11 mouse cellular contexts compared by ENCODE assay signal in the genomic region with DNA sequence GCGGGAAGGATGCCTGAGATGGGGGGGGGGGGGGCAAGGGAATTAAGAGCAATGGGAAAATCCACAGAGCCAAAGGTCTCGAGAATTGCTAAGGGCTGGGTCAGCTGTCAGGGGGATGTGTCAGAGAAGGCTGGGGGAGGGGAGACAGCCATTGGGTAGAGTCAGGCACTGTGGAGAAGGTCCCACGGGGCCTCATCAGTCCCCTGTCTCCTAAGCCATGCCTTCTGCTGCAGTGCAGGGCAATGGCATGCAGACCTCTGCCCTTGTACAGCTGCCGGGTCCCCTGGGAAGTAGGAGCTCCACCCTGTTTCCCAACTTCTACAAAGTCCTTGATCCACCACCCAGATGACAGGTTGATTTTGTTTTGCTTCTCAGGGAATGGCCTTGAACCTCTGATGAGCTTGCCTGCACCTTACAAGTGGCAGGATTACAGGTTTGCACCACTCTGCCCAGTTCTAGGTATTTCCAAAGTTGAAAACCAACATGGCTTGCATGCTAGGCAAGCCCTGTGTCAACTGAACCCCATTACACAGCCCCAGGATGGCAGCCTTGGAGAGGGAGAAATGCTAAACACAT.
DNase-seq lines count a peak whose midpoint lies in the region; ATAC-seq and TF ChIP-seq lines count a peak whose summit lies in the region.
"Had no signal": no experiment of that assay in that cellular context is flagged by ENCODE, and none has a peak within 500 bp of the region (broad histone marks: within the 10 kb centered on the region; RNA-seq: fewer than 3 reads in every experiment).

No protein-coding gene starts in this region.

- H3K27me3 ChIP-seq in forebrain, embryonic 10.5 days (ENCODE audit: poor library complexity, severe bottlenecking) = no peaks in the 10 kb centered on the region
- no peaks in the 10 kb centered on the region for H3K27me3 ChIP-seq in forebrain, embryonic 16.5 days (replicated peaks; ENCODE audit: control insufficient read depth, insufficient read depth, low read length)
- H3K27me3 ChIP-seq in heart, embryonic 15.5 days = no peaks in the 10 kb centered on the region
- no peaks in the 10 kb centered on the region for H3K27me3 ChIP-seq in liver, postnatal 0 days (ENCODE audit: insufficient read depth, low read length)
- H3K27me3 ChIP-seq: embryonic facial prominence, embryonic 12.5 days; Patski had no signal

- no peak overlapping the region for H3K4me3 ChIP-seq in forebrain, embryonic 10.5 days
- H3K4me3 ChIP-seq in forebrain, embryonic 16.5 days (replicated peaks; ENCODE audit: low read length) = no peak overlapping the region
- no peak overlapping the region for H3K4me3 ChIP-seq in left cerebral cortex, adult 2 months
- H3K4me3 ChIP-seq in heart, embryonic 15.5 days = no peak overlapping the region
- H3K4me3 ChIP-seq in liver, postnatal 0 days (ENCODE audit: low read depth, low read length) = no peak overlapping the region
- H3K4me3 ChIP-seq: embryonic facial prominence, embryonic 12.5 days had no signal

- 55% methylated on average over 4 of the region's 4 CpGs for WGBS in forebrain, embryonic 10.5 days
- 66% methylated on average over 4 of the region's 4 CpGs for WGBS in forebrain, embryonic 16.5 days
- WGBS in heart, embryonic 15.5 days = 39% methylated on average over 4 of the region's 4 CpGs
- WGBS in liver, postnatal 0 days (ENCODE audit: insufficient replicate concordance) = 17% methylated on average over 4 of the region's 4 CpGs

- TF ChIP-seq EP300 in liver, postnatal 0 days (IDR thresholded peaks at IDR 0.05; ENCODE audit: low read depth) = no peak

- DNase-seq in forebrain, embryonic 10.5 days (ENCODE audit: extremely low spot score, low spot score) = no peak
- no peak for DNase-seq in left cerebral cortex, adult 2 months (ENCODE audit: extremely low spot score in 1 of 2, low spot score in 2 of 2)
- DNase-seq in left cerebral cortex, postnatal 4 days = no peak
- DNase-seq in liver, postnatal 0 days = no peak
- no peak for DNase-seq in urinary bladder, adult 18-20 months (ENCODE audit: low spot score in 2 of 2)
- DNase-seq in cerebellum, postnatal 36 days = no peak
- DNase-seq: gastrocnemius, postnatal 36 days had no signal

- H3K4me1 ChIP-seq in forebrain, embryonic 10.5 days = peaks cover 66% of the 10 kb centered on the region
- H3K4me1 ChIP-seq in forebrain, embryonic 16.5 days (replicated peaks; ENCODE audit: control insufficient read depth, insufficient read depth, low read length) = peaks cover 10% of the 10 kb centered on the region
- H3K4me1 ChIP-seq in heart, embryonic 15.5 days (replicated peaks) = peaks cover 98% of the 10 kb centered on the region
- H3K4me1 ChIP-seq in liver, postnatal 0 days (ENCODE audit: insufficient read depth) = peaks cover 25% of the 10 kb centered on the region

- ATAC-seq in forebrain, embryonic 16.5 days = no peak
- ATAC-seq in heart, embryonic 15.5 days (replicated peaks; ENCODE audit: insufficient number of reproducible peaks, insufficient read depth, low FRiP score, low read depth) = no peak
- no peak; the same call in 1 of the 2 replicates for ATAC-seq in liver, postnatal 0 days
- ATAC-seq: Patski had no signal

- no peak for TF ChIP-seq CTCF in left cerebral cortex, adult 2 months (IDR thresholded peaks at IDR 0.05)
- TF ChIP-seq CTCF in liver, postnatal 0 days (IDR thresholded peaks at IDR 0.05; ENCODE audit: low read depth) = no peak

- no peaks in the 10 kb centered on the region for H3K36me3 ChIP-seq in forebrain, embryonic 10.5 days (replicated peaks)
- H3K36me3 ChIP-seq in forebrain, embryonic 16.5 days (ENCODE audit: control insufficient read depth, insufficient read depth) = no peaks in the 10 kb centered on the region
- no peaks in the 10 kb centered on the region for H3K36me3 ChIP-seq in heart, embryonic 15.5 days
- no peaks in the 10 kb centered on the region for H3K36me3 ChIP-seq in liver, postnatal 0 days (replicated peaks; ENCODE audit: insufficient read depth, low read length)
- H3K36me3 ChIP-seq: embryonic facial prominence, embryonic 12.5 days had no signal

- peak overlapping the region; percentile 54; the same call in 1 of the 2 replicates for H3K27ac ChIP-seq in forebrain, embryonic 10.5 days
- no peak overlapping the region for H3K27ac ChIP-seq in forebrain, embryonic 16.5 days (ENCODE audit: low read length)
- H3K27ac ChIP-seq in left cerebral cortex, adult 2 months = 0 out of 2 replicates have a peak overlapping the region, but pooled peaks have one; percentile 15
- H3K27ac ChIP-seq in heart, embryonic 15.5 days = peak overlapping the region; percentile 93
- H3K27ac ChIP-seq in liver, postnatal 0 days (ENCODE audit: low read depth) = peak overlapping the region; percentile 39

- H3K4me2 ChIP-seq in forebrain, embryonic 16.5 days (ENCODE audit: low read length) = no peak overlapping the region
- H3K4me2 ChIP-seq in heart, embryonic 15.5 days = 0 out of 2 replicates have a peak overlapping the region, but pooled peaks have one; percentile 14
- H3K4me2 ChIP-seq in liver, postnatal 0 days (ENCODE audit: low read depth, low read length) = no peak overlapping the region
- H3K4me2 ChIP-seq: embryonic facial prominence, embryonic 12.5 days had no signal

- H3K9ac ChIP-seq in forebrain, embryonic 16.5 days (replicated peaks; ENCODE audit: low read depth, low read length) = no peak overlapping the region
- H3K9ac ChIP-seq in heart, embryonic 15.5 days = 0 out of 2 replicates have a peak overlapping the region, but pooled peaks have one; percentile 9
- no peak overlapping the region for H3K9ac ChIP-seq in liver, postnatal 0 days (replicated peaks)
- H3K9ac ChIP-seq: embryonic facial prominence, embryonic 12.5 days had no signal

- no peaks in the 10 kb centered on the region for H3K9me3 ChIP-seq in forebrain, embryonic 10.5 days
- no peaks in the 10 kb centered on the region for H3K9me3 ChIP-seq in forebrain, embryonic 16.5 days (ENCODE audit: control insufficient read depth, low read length)
- no peaks in the 10 kb centered on the region for H3K9me3 ChIP-seq in heart, embryonic 15.5 days (replicated peaks)
- H3K9me3 ChIP-seq in liver, postnatal 0 days (ENCODE audit: low read length) = no peaks in the 10 kb centered on the region
- H3K9me3 ChIP-seq: embryonic facial prominence, embryonic 12.5 days had no signal

- intact Hi-C loops in left cerebral cortex, adult 2 months (cut with DNase I) = no loop called here
- intact Hi-C loops in left cerebral cortex, postnatal 4 days (cut with DNase I) = no loop called here
